Mouse (Mus musculus) urinary bladder, postnatal 4 days (tissue): ENCODE measurements around the gene Crkl.
"Not testable (repeated sequence)": the region's sequence is repeated elsewhere in the genome, so short reads cannot be mapped to it uniquely, and the experiment has no call there.

ENCODE experiments used
- DNase-seq, 2 experiments: peaks; one replicate each; pipeline ENCODE4 v3.0.0; 2021 to 2022; ENCODE audit warnings: low spot score in 2 of 2

Gene Crkl

DNA sequence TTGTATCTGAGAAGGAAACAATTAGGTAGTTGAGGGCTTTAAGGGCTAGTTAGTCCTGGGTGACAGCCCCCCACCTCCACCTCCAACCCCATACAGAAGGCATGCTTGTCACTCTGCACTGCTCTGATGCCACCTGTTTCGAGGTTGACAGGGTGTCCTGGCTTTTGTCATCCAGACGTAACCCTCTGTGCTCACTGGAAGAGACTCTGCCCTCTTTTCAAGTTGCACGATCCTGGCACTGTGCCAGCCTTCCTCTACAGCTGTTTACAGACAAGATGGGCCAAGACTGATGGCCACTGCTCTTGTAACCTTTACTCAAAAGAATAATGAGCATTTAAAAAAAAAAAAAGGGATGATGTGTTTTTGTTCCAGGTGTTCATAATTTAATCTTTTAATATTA lies 34.7 kb downstream of the Crkl start:
- no peak for DNase-seq

DNA sequence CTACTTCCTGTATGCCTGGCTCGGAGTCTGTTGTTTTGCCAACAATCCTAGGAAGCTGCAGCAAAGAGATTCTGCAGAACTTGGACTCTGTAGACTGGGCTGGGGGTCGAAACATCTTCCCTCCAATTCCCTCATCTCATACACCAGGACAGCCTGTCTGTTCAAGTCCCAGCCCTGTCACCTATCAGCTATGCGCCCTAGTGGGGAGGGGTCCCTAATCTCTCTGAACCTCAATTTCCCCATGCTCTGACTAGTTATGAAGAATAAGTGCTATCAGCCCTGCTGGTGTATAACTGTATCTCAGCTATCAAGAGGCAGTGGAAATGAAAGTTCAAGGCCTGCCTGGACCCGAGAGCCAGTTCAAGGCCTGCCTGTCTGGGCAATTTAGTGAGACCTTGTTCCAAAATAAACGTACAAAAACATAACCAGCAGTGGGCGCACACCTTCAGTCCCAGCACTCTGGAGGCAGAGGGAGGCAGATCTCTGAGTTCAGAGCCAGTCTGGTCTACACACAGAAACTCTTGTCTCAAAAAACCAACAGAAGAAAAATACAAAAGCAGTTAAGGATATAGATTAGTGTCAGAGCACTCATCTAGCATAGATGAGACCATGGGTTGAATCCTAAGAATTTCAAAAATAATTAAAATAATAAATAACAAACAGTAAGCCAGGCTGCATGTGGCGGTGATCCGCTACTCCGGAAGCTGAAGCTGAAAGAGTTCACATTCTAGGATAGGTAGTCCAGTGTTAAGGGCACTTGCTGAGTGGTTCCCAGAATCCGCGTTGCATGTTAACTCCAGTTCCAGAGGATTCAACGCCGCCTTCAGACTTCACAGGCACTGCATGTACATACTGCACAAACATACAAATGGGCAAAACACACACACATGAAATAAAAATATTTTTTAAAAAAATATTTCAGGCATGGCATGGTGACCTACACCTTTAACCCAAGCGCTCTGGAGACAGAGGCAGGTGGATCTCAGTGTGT lies 37.0 kb downstream of the Crkl start:
- no peak for DNase-seq

DNA sequence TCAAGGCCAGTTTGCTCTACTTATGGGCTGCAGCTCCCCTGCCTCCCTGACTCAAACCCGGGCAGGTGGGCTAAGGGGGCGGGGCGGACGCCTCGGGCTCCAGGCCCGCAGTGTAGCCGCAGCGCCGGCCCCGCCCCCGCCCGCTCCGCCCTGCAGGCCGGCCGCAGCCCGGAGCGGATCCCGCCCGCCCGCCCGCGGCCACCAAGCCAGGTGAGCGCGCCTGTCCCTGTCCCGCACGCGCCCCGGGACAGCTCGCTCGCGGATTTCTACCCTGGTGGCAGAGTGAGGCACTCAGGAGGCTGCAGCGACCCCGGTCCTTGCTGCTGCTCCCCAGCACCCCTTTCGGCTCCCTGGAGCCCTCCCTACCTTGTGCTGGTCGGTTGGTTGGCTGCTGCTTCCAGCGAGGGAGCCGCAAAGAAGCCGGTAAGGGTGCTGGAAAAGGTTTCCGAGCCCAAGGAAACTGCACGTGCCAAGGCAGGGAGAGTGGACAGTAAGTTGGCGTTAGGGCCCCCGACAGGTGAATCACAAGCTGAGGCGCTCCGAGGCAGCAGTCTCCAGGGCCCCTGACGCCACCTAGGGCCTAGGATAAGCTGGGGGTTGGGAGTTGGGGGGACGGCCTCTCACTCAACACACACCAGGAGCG lies 37.8 kb downstream of the Crkl start, which contains the start of gene Aifm3:
Gene Aifm3 (plus strand): TSS at position 143 of the 643 bp plus-strand sequence.
- DNase-seq, result no peak

DNA sequence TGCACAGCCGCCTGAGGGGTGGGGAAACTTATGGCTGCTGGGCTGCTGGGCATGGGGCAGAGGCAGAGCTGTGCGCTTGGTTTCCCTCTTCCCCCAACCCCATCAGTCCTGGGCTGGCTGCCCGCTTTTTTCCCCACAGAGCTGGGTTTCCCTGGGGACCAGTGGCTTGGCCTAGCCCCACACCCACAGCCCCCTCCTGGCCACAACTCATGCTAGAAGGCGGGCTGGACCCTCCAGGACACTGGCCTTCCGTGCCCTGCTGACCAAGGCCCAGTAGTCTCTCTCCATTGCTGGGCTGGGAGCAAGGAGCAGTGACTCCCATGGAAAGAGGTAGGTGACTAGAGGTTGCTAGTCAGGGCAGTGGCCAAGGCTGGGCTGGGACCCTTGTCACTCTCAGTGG lies 39.4 kb downstream of the Crkl start:
- no peak for DNase-seq

DNA sequence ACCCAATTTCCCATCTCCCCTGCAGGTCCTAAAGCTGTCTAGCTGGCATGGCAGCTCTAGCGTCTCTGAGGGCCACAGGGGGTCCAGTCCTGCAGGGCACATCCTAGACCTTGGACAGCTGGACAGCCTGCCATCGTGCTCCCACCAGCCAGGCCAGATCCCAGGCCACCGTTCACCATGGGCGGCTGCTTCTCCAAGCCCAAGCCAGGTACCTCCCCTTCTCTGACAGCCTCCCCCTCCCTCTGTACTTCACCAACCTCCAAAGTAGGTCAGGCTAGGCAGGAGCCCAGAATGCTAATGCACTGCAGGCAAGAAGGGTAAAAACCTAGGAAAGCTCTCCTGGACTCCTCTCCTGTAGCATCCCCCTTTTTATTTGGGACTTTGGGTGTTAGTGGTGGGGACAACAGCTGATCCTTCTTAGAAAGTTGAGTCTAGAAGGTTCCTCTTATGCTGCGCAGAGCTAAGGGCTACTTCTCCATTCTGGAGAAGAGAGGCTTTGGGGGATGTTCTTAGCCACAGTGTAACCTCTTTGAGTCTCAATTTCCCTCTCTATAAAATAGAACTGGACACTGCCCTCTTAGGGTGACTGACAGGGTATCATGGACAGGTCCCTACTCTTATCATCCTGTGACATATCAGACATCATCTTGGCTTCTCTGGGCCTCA lies 40.2 kb downstream of the Crkl start:
- no peak for DNase-seq

DNA sequence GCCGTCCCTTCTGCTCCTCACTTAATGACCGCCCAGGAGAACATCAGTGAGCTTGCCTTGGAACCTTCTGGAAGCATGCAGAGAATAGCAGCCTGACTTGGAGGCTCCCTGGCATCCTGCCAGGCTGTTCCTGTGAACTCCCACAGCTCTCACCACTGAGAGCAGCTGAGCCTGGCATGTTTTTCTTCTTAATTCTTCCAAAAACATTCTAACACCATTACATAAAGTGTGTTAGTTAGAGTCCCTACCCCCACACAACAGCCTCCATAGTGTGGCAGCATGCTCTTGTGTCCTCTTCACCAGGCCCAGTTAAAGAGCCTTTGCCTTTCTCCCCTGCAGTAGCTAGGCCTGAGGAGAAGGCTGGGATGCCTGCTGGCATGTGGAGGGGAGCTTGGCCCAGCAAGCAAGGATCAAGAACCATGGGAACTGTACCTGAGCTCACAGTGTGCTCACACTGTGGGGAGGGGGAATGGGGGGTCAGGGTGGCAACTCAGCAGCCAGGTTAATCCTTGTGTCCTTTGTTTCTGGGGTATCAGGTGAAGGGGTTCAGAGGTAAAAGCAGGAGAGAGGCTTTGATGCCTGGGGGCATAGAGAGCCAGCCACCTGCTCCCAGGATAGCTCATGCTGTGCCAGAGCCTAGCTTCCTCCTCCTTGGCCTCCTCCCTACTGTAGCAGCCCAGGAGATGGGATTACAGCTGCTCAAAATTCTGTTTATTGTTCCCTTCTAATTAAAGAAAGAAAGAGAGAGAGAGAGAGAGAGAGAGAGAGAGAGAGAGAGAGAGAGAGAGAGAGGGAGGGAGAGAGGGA lies 44.9 kb downstream of the Crkl start:
- peak; percentile 45 to 74 for DNase-seq

DNA sequence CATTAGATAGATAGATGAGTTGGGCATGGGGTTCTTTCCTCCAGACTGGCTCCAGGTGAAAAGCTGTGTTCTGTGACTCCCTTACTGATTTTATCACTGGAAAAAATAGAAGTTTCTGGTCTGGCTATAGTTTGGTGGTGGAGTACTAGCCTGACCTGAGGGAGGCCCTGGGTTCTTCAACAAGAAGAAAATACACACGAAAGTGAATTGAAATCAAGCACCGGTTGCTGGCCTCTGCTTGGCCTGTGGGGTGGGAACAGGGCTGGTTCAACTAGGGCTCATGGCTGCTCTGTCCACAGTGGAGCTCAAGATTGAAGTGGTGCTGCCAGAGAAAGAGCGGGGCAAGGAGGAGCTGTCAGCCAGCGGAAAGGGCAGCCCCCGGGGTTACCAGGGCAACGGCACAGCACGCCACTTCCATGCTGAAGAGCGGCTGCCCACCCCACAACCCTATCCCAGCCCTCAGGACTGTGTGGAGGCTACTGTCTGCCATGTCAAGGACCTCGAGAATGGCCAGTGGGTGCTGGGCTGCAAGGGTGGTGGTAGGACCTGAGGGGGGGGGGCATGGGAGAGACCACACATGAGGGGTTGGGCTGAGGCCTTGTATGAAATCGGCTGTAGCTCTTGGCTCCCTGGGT lies 47.6 kb downstream of the Crkl start:
- DNase-seq, result no peak

DNA sequence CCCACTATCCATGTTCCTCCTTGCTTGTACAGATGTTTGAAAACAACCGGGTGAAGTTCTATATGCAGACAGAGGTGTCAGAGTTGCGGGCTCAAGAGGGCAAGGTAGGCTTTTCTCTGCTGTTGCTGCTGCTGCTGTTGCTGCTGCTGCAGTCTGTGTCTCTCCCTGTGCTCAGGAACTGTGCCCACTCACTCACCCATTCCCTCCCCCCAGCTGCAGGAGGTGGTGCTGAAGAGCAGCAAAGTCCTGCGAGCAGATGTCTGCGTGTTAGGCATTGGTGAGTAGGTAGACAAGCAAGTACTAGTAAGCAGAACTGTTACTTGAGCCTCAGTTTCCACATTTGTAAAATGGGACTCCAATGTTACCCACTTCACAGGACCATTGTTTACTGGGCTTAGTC lies 50.9 kb downstream of the Crkl start:
- no peak for DNase-seq

DNA sequence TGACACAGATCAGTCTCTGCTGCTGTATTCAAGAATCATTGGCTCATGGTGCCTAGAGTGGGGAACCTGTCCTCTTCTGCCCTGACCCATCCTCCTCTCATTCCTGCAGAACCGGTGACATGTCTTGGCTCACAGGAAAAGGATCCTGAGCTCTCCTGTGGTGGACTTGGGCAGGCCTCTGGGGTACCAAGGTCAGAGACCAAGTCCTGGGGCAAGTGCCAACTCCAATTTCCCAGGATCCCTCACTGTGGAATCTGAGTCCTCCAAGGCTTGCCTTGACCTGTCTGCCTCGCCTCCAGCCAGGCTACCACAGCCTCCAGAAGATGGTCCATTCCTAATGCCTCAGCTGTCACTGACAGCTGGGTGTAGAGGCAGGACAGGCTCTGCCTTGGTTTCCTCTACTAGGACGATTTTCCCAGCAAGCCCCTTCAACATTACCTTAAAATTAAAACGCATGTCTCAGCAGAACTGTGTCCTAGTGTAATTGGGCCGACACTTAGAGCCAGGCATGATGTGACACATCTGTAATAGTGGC lies 55.3 kb downstream of the Crkl start:
- no peak for DNase-seq

DNA sequence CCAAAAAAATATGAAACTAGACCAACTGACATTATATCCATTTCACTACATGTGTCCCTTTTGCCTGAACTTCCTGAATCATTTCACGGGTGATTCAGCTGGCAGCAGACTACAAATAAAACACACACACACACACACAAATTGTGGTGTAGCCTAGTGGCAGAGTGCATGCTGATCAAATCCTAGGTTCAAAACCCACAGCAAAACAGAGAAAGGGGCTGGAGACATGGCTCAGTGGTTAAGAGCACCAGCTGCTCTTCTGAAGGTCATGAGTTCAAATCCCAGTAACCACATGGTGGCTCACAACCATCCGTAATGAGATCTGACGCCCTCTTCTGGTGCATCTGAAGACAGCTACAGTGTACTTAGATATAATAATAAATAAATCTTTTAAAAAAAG lies 56.2 kb downstream of the Crkl start:
- DNase-seq, result not testable (repeated sequence)

DNA sequence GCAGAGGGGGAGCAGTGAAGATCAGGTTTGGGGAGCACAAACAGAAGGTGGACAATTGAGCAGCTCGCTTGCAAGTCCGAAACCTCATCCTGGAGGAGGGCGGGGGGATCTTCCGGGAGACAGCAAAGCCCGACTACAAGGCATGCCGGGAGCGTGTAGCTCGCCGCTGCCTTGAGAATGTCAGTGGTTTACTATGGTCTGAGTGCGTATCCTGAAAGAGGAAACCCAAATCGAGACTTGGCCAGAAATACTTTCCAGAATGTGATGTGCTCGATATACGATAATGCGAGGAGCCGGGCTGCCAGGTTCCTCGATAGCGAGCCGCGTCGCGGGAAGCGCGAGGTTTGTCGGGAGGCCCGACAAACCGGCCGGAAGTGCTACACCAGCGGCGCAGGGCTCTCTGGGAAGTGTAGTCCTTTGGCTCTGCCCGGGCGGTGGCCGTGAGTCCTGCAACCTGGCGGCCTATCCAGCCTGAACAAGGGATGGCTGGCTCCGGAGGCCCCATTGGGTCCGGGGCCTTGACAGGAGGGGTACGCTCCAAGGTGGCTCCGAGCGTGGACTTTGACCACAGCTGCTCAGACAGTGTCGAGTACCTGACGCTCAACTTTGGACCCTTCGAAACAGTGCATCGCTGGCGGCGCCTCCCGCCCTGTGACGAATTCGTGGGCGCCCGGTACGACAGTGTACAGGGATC lies 56.9 kb downstream of the Crkl start, which contains the start of gene Lztr1:
Gene Lztr1 (plus strand): TSS at position 143 of the 694 bp plus-strand sequence.
- peak; percentile 82 to 87 for DNase-seq

DNA sequence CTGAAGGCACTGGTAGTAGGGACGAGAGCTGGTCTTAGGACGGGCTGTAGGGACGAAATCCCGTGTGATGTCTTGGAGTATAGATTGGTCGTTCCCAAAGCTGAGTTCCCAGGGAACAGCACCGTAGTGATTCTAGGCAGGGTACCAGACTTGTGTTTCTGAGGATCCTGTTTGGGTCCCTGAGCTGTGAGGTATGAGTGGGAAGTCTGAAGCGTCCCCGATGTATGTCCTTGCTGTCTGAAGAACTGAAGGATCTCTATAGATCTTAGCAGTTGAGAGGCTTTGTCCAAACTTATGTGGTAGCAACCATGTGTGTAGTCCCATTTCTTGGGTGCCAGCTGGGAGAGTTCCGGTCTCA lies 57.4 kb downstream of the Crkl start:
- no peak for DNase-seq

DNA sequence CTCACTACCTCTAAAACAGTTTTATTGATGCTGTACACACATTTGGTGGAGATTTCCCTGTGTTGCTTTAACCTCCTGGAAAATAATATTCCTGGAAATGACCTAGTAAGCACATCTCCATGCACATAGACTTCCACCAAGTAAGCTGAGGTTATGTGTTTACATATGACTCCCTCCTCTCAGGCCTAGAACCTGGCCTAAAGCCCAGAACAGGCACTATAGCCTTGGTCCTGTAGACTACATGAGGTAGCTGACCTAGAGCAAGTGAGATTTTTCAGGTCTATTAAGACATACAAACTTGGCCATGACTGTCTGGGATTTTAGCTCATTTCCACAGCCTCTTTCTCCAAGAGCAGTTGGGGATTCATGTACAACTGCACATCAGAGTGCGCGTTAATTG lies 58.4 kb downstream of the Crkl start:
- no peak for DNase-seq

DNA sequence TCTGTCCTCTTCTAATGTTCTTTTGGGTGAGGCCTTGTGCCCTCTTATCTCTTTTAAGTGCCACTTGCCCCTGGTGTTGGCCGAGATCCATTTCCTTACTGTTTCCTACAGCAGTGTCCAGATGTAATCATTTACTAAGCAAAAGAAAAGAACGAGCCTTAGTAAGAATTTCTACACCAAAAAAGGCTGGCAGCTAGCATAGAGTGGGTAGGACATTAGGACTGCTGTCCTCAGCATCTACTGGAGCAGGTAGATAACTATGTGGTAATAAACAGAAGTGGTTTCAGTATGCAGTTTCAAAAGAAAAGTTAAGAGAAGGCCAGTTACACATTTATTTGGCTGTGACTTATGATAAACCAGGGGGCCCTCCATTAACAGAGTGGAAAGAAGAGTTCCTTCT lies 58.9 kb downstream of the Crkl start:
- no peak for DNase-seq

DNA sequence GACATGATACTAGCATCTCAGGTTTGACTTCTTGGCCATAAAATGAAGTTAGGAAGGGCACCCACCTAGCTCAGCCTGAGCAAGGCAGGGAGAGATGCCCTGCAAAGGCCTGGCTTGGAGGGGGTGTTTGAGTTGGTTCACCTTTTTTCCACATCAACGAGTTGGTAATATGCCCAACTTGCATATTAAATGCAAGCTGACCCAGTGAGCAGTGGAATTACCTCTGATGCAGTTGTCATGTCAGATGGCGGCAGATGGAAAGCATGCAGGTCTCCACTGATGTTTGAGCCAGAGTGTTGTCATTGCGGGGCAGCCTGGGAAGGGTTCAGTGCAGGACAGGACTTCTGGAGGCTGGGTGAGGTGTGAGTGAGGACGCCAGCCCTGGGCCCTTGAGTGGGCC lies 59.6 kb downstream of the Crkl start:
- no peak for DNase-seq

DNA sequence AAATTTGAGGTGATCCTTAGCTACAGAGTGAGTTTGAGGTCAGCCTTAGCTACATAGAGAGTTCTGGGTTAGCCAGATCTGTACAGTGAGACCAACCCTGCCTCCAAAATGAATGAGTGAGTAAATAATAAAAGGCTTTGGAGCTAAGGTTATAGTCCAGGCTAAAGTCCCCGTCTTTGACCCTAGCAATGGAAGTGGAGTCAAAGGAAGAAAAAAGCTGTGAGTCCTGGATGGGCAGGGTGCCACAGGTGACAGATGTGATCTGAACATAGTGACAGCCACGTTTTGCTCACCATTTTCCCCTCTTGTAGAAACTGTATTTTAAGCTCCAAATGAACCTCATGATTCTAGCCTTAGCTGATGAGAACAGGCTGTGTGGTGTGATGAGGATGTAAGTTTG lies 67.1 kb downstream of the Crkl start:
- DNase-seq, result no peak

DNA sequence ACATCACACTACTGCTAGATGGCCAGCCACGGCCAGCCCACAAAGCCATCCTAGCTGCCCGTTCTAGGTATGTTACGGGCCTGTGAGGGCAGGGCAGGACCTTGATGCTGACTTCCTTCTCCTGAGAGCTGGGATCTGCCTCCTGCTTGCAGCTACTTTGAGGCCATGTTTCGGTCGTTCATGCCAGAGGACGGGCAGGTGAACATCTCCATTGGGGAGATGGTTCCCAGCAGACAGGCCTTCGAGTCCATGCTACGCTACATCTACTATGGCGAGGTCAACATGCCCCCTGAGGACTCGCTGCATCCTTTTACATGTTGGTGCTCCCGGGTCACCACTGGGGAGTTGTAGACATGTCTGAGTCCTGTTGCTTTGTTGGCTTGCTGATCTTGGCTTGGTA lies 72.4 kb downstream of the Crkl start:
- no peak for DNase-seq

DNA sequence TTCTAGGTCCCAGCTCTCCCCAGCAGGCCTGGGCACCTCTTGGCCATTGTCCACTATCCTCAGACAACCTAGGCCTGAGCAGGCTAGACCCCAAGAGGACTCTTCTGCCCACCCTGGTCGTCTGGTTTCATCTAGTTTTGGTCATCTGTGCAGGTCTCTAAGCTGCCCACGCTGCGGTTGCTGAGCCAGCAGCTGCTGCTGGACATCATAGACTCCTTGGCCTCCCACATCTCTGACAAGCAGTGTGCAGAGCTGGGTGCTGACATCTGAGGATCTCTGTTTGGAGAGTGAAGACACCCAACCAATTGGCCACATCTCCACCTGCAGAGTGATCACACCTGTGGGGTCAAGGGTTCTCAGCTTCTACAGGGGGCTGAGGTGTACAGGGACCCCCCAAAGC lies 73.7 kb downstream of the Crkl start:
- no peak for DNase-seq

DNA sequence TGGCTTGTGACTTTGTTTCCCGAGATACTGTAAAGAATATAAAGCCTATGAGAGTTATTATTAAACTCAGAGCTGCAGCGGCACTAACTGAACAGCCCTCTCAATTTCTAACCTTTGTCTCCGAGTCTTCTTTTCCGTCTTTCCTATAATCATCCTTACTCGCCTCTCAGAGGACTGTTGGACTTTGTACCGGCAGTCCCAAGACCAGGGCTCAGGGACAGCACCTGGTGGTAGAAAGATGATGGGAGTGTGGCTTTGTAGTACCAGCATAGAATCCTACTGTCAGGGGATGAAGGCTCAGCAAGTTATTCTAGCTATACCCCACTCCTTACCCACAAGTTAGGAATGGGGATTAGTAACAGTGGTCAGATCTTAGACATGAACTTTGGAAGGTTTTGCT lies 74.4 kb downstream of the Crkl start:
- no peak for DNase-seq

DNA sequence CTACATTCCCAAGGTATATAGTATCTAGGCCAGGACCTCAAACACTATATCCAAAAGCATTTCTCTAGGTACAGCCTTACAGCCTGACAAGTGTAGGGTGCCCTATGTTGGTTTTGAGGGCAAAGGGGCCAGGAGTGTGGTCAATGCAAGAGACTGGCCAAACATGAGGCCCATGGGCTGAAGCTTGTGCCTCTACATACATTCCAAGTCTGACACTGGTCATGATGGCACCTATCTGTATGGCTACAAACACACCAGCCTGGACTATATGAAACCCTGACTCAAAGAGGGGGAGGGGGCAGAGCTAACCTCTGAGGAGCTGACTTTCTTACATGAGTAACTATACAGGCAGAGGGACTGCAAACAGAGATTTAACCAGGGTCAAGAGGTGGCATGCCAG lies 75.8 kb downstream of the Crkl start:
- DNase-seq, result no peak
